Mouse (Mus musculus): ENCODE results near the gene Unc5a. TPM values are rescaled to one million over a fixed set of nuclear protein-coding genes. Genes with fewer than 3 reads are reported as not detected.

Unc5a gene
- polyA plus RNA-seq, 1 experiment from 2014 or later: 1.5 TPM

GRCm38 (mm10) chr13:55022256-55022655, 73.0 kb downstream of the Unc5a start:
- Histone ChIP-seq H3K4me2 (no peak overlapping the region), H3K36me3 (ENCODE audit: control insufficient read depth, insufficient read depth, low read length) (no peaks in the 10 kb centered on the region; the same call in 1 of the 2 replicates), H3K4me3 (ENCODE audit: low read depth, low read length) (no peak overlapping the region), H3K9ac (ENCODE audit: low read depth, low read length) (no peak overlapping the region), H3K27me3 (replicated peaks; ENCODE audit: control insufficient read depth, insufficient read depth, low read length) (no peaks in the 10 kb centered on the region), H3K27ac (ENCODE audit: low read depth, low read length) (no peak overlapping the region), H3K4me1 (replicated peaks; ENCODE audit: control insufficient read depth, insufficient read depth, low read length) (no peaks in the 10 kb centered on the region), H3K9me3 (ENCODE audit: control insufficient read depth, low read length) (no peaks in the 10 kb centered on the region)
- ATAC-seq (replicated peaks; ENCODE audit: low FRiP score): no peak
- 79% methylated on average over 4 of the region's 4 CpGs for WGBS
- DNase-seq (ENCODE audit: low spot score): peak; percentile 22

- Histone ChIP-seq H3K4me3 (ENCODE audit: low read depth, low read length) (no peak overlapping the region), H3K9ac (ENCODE audit: low read depth, low read length) (no peak overlapping the region), H3K4me1 (replicated peaks; ENCODE audit: control insufficient read depth, insufficient read depth, low read length) (no peaks in the 10 kb centered on the region), H3K27ac (ENCODE audit: low read depth, low read length) (no peak overlapping the region), H3K9me3 (ENCODE audit: control insufficient read depth, low read length) (no peaks in the 10 kb centered on the region), H3K27me3 (replicated peaks; ENCODE audit: control insufficient read depth, insufficient read depth, low read length) (no peaks in the 10 kb centered on the region), H3K4me2 (no peak overlapping the region), H3K36me3 (ENCODE audit: control insufficient read depth, insufficient read depth, low read length) (peaks cover under 1% of the 10 kb centered on the region; the same call in 1 of the 2 replicates)
- DNase-seq (ENCODE audit: low spot score): peak; percentile 4
- ATAC-seq (replicated peaks; ENCODE audit: low FRiP score): no peak
- 82% methylated on average over 9 of the region's 9 CpGs for WGBS
Observed at GRCm38 (mm10) chr13:55022715-55023114, 73.5 kb downstream of the Unc5a start.

GRCm38 (mm10) chr13:55024215-55024614, 75.0 kb downstream of the Unc5a start:
- Histone ChIP-seq H3K27me3 (replicated peaks; ENCODE audit: control insufficient read depth, insufficient read depth, low read length) (no peaks in the 10 kb centered on the region), H3K27ac (ENCODE audit: low read depth, low read length) (no peak overlapping the region), H3K36me3 (ENCODE audit: control insufficient read depth, insufficient read depth, low read length) (peaks cover 5% of the 10 kb centered on the region; the same call in 1 of the 2 replicates), H3K9ac (ENCODE audit: low read depth, low read length) (no peak overlapping the region), H3K4me1 (replicated peaks; ENCODE audit: control insufficient read depth, insufficient read depth, low read length) (no peaks in the 10 kb centered on the region), H3K4me2 (no peak overlapping the region), H3K4me3 (ENCODE audit: low read depth, low read length) (no peak overlapping the region), H3K9me3 (ENCODE audit: control insufficient read depth, low read length) (no peaks in the 10 kb centered on the region)
- WGBS: 71% methylated on average over 2 of the region's 2 CpGs
- ATAC-seq (replicated peaks; ENCODE audit: low FRiP score): no peak
- peak; percentile 15 for DNase-seq (ENCODE audit: low spot score)

GRCm38 (mm10) chr13:55040016-55040415, 90.8 kb downstream of the Unc5a start:
- DNase-seq (ENCODE audit: low spot score) (no peak), ATAC-seq (replicated peaks; ENCODE audit: low FRiP score) (no peak)
- H3K9ac ChIP-seq (ENCODE audit: low read depth, low read length): no peak overlapping the region
- no peaks in the 10 kb centered on the region for H3K9me3 ChIP-seq (ENCODE audit: control insufficient read depth, low read length)
- no peak overlapping the region for H3K4me2 ChIP-seq
- WGBS: 82% methylated on average over 2 of the region's 2 CpGs
- no peak overlapping the region for H3K27ac ChIP-seq (ENCODE audit: low read depth, low read length)
- no peaks in the 10 kb centered on the region for H3K36me3 ChIP-seq (ENCODE audit: control insufficient read depth, insufficient read depth, low read length)
- no peak overlapping the region for H3K4me3 ChIP-seq (ENCODE audit: low read depth, low read length)
- no peaks in the 10 kb centered on the region for H3K4me1 ChIP-seq (replicated peaks; ENCODE audit: control insufficient read depth, insufficient read depth, low read length)
- no peaks in the 10 kb centered on the region for H3K27me3 ChIP-seq (replicated peaks; ENCODE audit: control insufficient read depth, insufficient read depth, low read length)

- DNase-seq (ENCODE audit: low spot score) (no peak), ATAC-seq (replicated peaks; ENCODE audit: low FRiP score) (no peak)
- no peak overlapping the region for H3K27ac ChIP-seq (ENCODE audit: low read depth, low read length)
- H3K4me1 ChIP-seq (replicated peaks; ENCODE audit: control insufficient read depth, insufficient read depth, low read length): no peaks in the 10 kb centered on the region
- H3K9me3 ChIP-seq (ENCODE audit: control insufficient read depth, low read length): no peaks in the 10 kb centered on the region
- H3K4me2 ChIP-seq: no peak overlapping the region
- H3K4me3 ChIP-seq (ENCODE audit: low read depth, low read length): no peak overlapping the region
- WGBS: 92% methylated on average over 3 of the region's 3 CpGs
- no peak overlapping the region for H3K9ac ChIP-seq (ENCODE audit: low read depth, low read length)
- H3K27me3 ChIP-seq (replicated peaks; ENCODE audit: control insufficient read depth, insufficient read depth, low read length): no peaks in the 10 kb centered on the region
- peaks cover 2% of the 10 kb centered on the region; the same call in 1 of the 2 replicates for H3K36me3 ChIP-seq (ENCODE audit: control insufficient read depth, insufficient read depth, low read length)
Observed at GRCm38 (mm10) chr13:55047706-55048105, 98.5 kb downstream of the Unc5a start.

Other genes starting within 250 kb of the Unc5a start
- gene Cdhr2, start 247.9 kb upstream of the Unc5a start, polyA plus RNA-seq (2014; fragmentation: Nextera tagmentation; extraction: Ambion mirVana): 7.4 and 8.3 TPM in 2 replicates
- gene Gprin1, start 199.5 kb upstream of the Unc5a start, polyA plus RNA-seq (2014; fragmentation: Nextera tagmentation; extraction: Ambion mirVana): 0.29 and 0.30 TPM in 2 replicates
- not detected in 2 replicates for gene Sncb, start 182.8 kb upstream of the Unc5a start, polyA plus RNA-seq (2014; fragmentation: Nextera tagmentation; extraction: Ambion mirVana)
- gene Eif4e1b, start 165.4 kb upstream of the Unc5a start, polyA plus RNA-seq (2014; fragmentation: Nextera tagmentation; extraction: Ambion mirVana): not detected in 2 replicates
- 2.3 and 2.6 TPM in 2 replicates for gene Tspan17, start 160.0 kb upstream of the Unc5a start, polyA plus RNA-seq (2014; fragmentation: Nextera tagmentation; extraction: Ambion mirVana)
- 3.3 and 4.2 TPM in 2 replicates for gene Hk3, start 72.0 kb downstream of the Unc5a start, polyA plus RNA-seq (2014; fragmentation: Nextera tagmentation; extraction: Ambion mirVana)
- 29.1 and 30.4 TPM in 2 replicates for gene Uimc1, start 150.9 kb downstream of the Unc5a start, polyA plus RNA-seq (2014; fragmentation: Nextera tagmentation; extraction: Ambion mirVana)
- gene Zfp346, start 155.9 kb downstream of the Unc5a start, polyA plus RNA-seq (2014; fragmentation: Nextera tagmentation; extraction: Ambion mirVana): 18.9 and 19.5 TPM in 2 replicates
- gene Gm17617, start 184.1 kb downstream of the Unc5a start, polyA plus RNA-seq (2014; fragmentation: Nextera tagmentation; extraction: Ambion mirVana): not detected in 2 replicates
- 6.8 and 8.0 TPM in 2 replicates for gene Fgfr4, start 203.2 kb downstream of the Unc5a start, polyA plus RNA-seq (2014; fragmentation: Nextera tagmentation; extraction: Ambion mirVana)